Mouse (Mus musculus) lung, adult 2 months (tissue): ENCODE measurements at regions not wholly inside any gene's neighbourhood (a gene's known extent, or its start where the extent isn't known, plus 50 kb on each side); places are given as distances from the start of the nearest gene placed in this dataset.

Experiments
- CTCF ChIP-seq: fragments of 200-500 bp; IDR thresholded peaks from 2 replicates; pipeline ENCODE4 v1.5.1; 2011; ENCODE audit warnings: mild to moderate bottlenecking, low read length, control low read depth; ENCODE audit not compliant: insufficient read depth
- POLR2A ChIP-seq: fragments of 200-500 bp; IDR thresholded peaks from 2 replicates; pipeline ENCODE4 v1.6.1; 2011; ENCODE audit warnings: low read depth, mild to moderate bottlenecking, control low read depth, low read length, borderline replicate concordance; ENCODE audit errors: extremely low read depth

DNA sequence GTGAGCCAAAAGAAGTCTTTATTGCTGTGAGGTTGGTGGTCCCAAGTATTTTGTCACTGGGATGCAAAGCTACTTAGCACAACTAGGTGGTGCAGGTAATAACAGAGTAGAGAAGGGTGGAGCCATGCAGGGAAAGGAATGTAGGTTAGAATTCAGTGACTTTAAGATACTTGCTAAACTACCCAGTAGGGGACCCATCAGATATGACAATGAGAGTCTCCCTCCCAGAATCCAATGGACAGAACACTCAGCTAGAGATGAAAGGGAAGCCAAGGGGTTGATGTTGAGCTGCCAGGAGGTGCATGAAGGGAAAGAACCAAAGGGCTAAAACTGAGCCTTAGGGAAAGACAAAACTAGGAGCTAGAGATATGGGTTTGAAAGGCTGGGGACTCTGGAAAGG is 564.9 kb downstream of the Grin2a start:
- TF ChIP-seq POLR2A (no peak), CTCF (no peak)
